Mouse (Mus musculus) kidney, embryonic 15.5 days (tissue): Measurements from ENCODE around the gene Erp29. TPM values are rescaled to one million over a fixed set of nuclear protein-coding genes. Genes with fewer than 3 reads are reported as not detected.
A peak's percentile ranks its signal among the peaks of the same experiment; 100 is the strongest.
"Not testable (repeated sequence)": the region's sequence is repeated elsewhere in the genome, so short reads cannot be mapped to it uniquely, and the experiment has no call there.

ENCODE experiments used
- ATAC-seq: fragments of 200-750 bp; cut with Nextera tagmentation; replicated peaks from 2 replicates; pipeline ENCODE4 v1.8.0; 2017; ENCODE audit warnings: moderate TSS enrichment; ENCODE audit not compliant: low FRiP score
- H3K27ac ChIP-seq: fragments of 300-500 bp; sonication (generic); 2 replicates; pipeline ENCODE4 v1.5.1; 2015; ENCODE audit warnings: mild to moderate bottlenecking, inconsistent platforms
- H3K27me3 ChIP-seq: fragments of 300-500 bp; sonication (generic); 2 replicates; pipeline ENCODE4 v1.6.1; 2015; ENCODE audit warnings: inconsistent platforms
- H3K36me3 ChIP-seq: fragments of 300-500 bp; sonication (generic); 2 replicates; pipeline ENCODE4 v1.6.1; 2015; ENCODE audit warnings: inconsistent platforms
- H3K4me1 ChIP-seq: fragments of 300-500 bp; sonication (generic); 2 replicates; pipeline ENCODE4 v1.6.1; 2015; ENCODE audit warnings: inconsistent platforms
- H3K4me2 ChIP-seq: fragments of 300-500 bp; sonication (generic); 2 replicates; pipeline ENCODE4 v1.6.1; 2015; ENCODE audit warnings: moderate library complexity, mild to moderate bottlenecking, inconsistent platforms
- H3K4me3 ChIP-seq: fragments of 300-500 bp; sonication (generic); replicated peaks from 2 replicates; pipeline ENCODE4 v1.5.1; 2015; ENCODE audit warnings: mild to moderate bottlenecking, inconsistent platforms
- H3K9ac ChIP-seq: fragments of 300-500 bp; sonication (generic); 2 replicates; pipeline ENCODE4 v1.6.1; 2015; ENCODE audit warnings: mild to moderate bottlenecking, inconsistent platforms
- H3K9me3 ChIP-seq: fragments of 300-500 bp; sonication (generic); replicated peaks from 2 replicates; pipeline ENCODE4 v1.6.1; 2016; ENCODE audit warnings: inconsistent platforms
- WGBS: fragments of 180-500 bp; shearing (Covaris S2); methylation state at CpG from one replicate; pipeline ENCODE4 v1.1.7; 2015; ENCODE audit warnings: mixed read lengths; 5-methylcytosine and 5-hydroxymethylcytosine counted together
- polyA plus RNA-seq: library from polyadenylated mRNA; unstranded; fragments of >200 nt; fragmentation: Nextera tagmentation; extraction: Ambion mirVana; gene quantifications from 2 replicates; pipeline ENCODE4 v1.2.1, GENCODE M21; 2015

The Erp29 gene
- polyA plus RNA-seq, result 165 and 174 TPM in 2 replicates

GRCm38 (mm10) chr5:121452026-121452869, at the start of gene Erp29:
Erp29 (minus strand) TSS chr5:121452506.
- ATAC-seq, result peak; percentile 93
- Histone ChIP-seq H3K27ac (peak within 1 kb of the TSS; percentile 95), H3K27me3 (no peaks in the 10 kb centered on the region), H3K4me2 (peak within 1 kb of the TSS; percentile 74), H3K9me3 (no peaks in the 10 kb centered on the region), H3K4me3 (peak within 1 kb of the TSS; percentile 97), H3K9ac (peak within 1 kb of the TSS; percentile 91), H3K36me3 (peaks cover 28% of the 10 kb centered on the region), H3K4me1 (peaks cover 40% of the 10 kb centered on the region)
- WGBS, result under 1% methylated on average over 92 of the region's 97 CpGs

- H3K4me1 ChIP-seq, H3K36me3 ChIP-seq, H3K9ac ChIP-seq, H3K27ac ChIP-seq, H3K9me3 ChIP-seq, H3K4me3 ChIP-seq, H3K27me3 ChIP-seq, ATAC-seq, H3K4me2 ChIP-seq: not testable (repeated sequence)
- 82% methylated on average over 11 of the region's 17 CpGs for WGBS
These were observed 49.2 kb upstream of the Erp29 start for GRCm38 (mm10) chr5:121501424-121501996.

GRCm38 (mm10) chr5:121500719-121501118, 48.4 kb upstream of the Erp29 start:
- WGBS, result 57% methylated on average over 7 of the region's 7 CpGs
- no peak overlapping the region for H3K4me3 ChIP-seq
- no peak for ATAC-seq

GRCm38 (mm10) chr5:121493305-121493704, 41.0 kb upstream of the Erp29 start:
- Histone ChIP-seq H3K27ac (no peak overlapping the region), H3K27me3 (no peaks in the 10 kb centered on the region), H3K36me3 (no peaks in the 10 kb centered on the region), H3K9me3 (no peaks in the 10 kb centered on the region), H3K9ac (no peak overlapping the region), H3K4me1 (no peaks in the 10 kb centered on the region), H3K4me3 (no peak overlapping the region), H3K4me2 (no peak overlapping the region)
- 73% methylated on average over 8 of the region's 8 CpGs for WGBS
- ATAC-seq, result no peak

More at GRCm38 (mm10) chr5:121500719-121501118, 48.4 kb upstream of the Erp29 start:
- no peak overlapping the region for H3K27ac ChIP-seq
- H3K27me3 ChIP-seq, result no peaks in the 10 kb centered on the region
- no peak overlapping the region for H3K4me2 ChIP-seq
- H3K9ac ChIP-seq, result no peak overlapping the region
- no peaks in the 10 kb centered on the region for H3K36me3 ChIP-seq
- H3K9me3 ChIP-seq, result no peaks in the 10 kb centered on the region
- H3K4me1 ChIP-seq, result no peaks in the 10 kb centered on the region

- Histone ChIP-seq H3K9ac (no peak overlapping the region), H3K4me2 (no peak overlapping the region), H3K36me3 (no peaks in the 10 kb centered on the region), H3K27me3 (no peaks in the 10 kb centered on the region), H3K27ac (no peak overlapping the region), H3K4me3 (no peak overlapping the region), H3K4me1 (no peaks in the 10 kb centered on the region), H3K9me3 (no peaks in the 10 kb centered on the region)
- WGBS, result 81% methylated on average over 5 of the region's 5 CpGs
- ATAC-seq, result no peak
These were observed 32.5 kb upstream of the Erp29 start for GRCm38 (mm10) chr5:121484801-121485200.

- H3K27me3 ChIP-seq, result no peaks in the 10 kb centered on the region
- no peaks in the 10 kb centered on the region for H3K36me3 ChIP-seq
- ATAC-seq, result no peak
- 37% methylated on average over 3 of the region's 3 CpGs for WGBS
- H3K4me3 ChIP-seq, result no peak overlapping the region
- H3K9ac ChIP-seq, result no peak overlapping the region
- H3K9me3 ChIP-seq, result no peaks in the 10 kb centered on the region
- H3K4me1 ChIP-seq, result no peaks in the 10 kb centered on the region
- no peak overlapping the region for H3K27ac ChIP-seq
- H3K4me2 ChIP-seq, result no peak overlapping the region
These were observed 25.4 kb upstream of the Erp29 start for GRCm38 (mm10) chr5:121477680-121478079.

- Histone ChIP-seq H3K27me3 (no peaks in the 10 kb centered on the region), H3K27ac (no peak overlapping the region), H3K4me1 (no peaks in the 10 kb centered on the region), H3K4me2 (no peak overlapping the region), H3K9me3 (no peaks in the 10 kb centered on the region), H3K4me3 (no peak overlapping the region), H3K36me3 (no peaks in the 10 kb centered on the region), H3K9ac (no peak overlapping the region)
- WGBS, result 80% methylated on average over 1 of the region's 1 CpGs
- no peak for ATAC-seq
These were observed 23.7 kb upstream of the Erp29 start for GRCm38 (mm10) chr5:121476040-121476439.

GRCm38 (mm10) chr5:121474610-121475009, 22.3 kb upstream of the Erp29 start:
- no peak for ATAC-seq
- 66% methylated on average over 7 of the region's 7 CpGs for WGBS
- Histone ChIP-seq H3K4me1 (no peaks in the 10 kb centered on the region), H3K9ac (no peak overlapping the region), H3K4me3 (no peak overlapping the region), H3K4me2 (no peak overlapping the region), H3K9me3 (no peaks in the 10 kb centered on the region), H3K27me3 (no peaks in the 10 kb centered on the region), H3K27ac (peak overlapping the region; percentile 16), H3K36me3 (no peaks in the 10 kb centered on the region)

- H3K27ac ChIP-seq, result no peak overlapping the region
- ATAC-seq, result no peak
- no peak overlapping the region for H3K9ac ChIP-seq
- no peak overlapping the region for H3K4me3 ChIP-seq
- WGBS, result 87% methylated on average over 2 of the region's 2 CpGs
- H3K27me3 ChIP-seq, result no peaks in the 10 kb centered on the region
- no peaks in the 10 kb centered on the region for H3K4me1 ChIP-seq
- no peak overlapping the region for H3K4me2 ChIP-seq
- H3K36me3 ChIP-seq, result no peaks in the 10 kb centered on the region
- H3K9me3 ChIP-seq, result no peaks in the 10 kb centered on the region
These were observed 20.1 kb upstream of the Erp29 start for GRCm38 (mm10) chr5:121472411-121472810.

GRCm38 (mm10) chr5:121469566-121469965, 17.3 kb upstream of the Erp29 start:
- H3K36me3 ChIP-seq, result no peaks in the 10 kb centered on the region
- H3K27ac ChIP-seq, result no peak overlapping the region
- no peak overlapping the region for H3K9ac ChIP-seq
- no peaks in the 10 kb centered on the region for H3K4me1 ChIP-seq
- ATAC-seq, result no peak
- 18% methylated on average over 3 of the region's 3 CpGs for WGBS
- no peak overlapping the region for H3K4me3 ChIP-seq
- no peak overlapping the region for H3K4me2 ChIP-seq
- H3K9me3 ChIP-seq, result no peaks in the 10 kb centered on the region
- no peaks in the 10 kb centered on the region for H3K27me3 ChIP-seq

GRCm38 (mm10) chr5:121463601-121464250, 11.4 kb upstream of the Erp29 start:
- Histone ChIP-seq H3K9ac (no peak overlapping the region), H3K4me2 (0 out of 2 replicates have a peak overlapping the region, but pooled peaks have one; percentile 4), H3K36me3 (no peaks in the 10 kb centered on the region), H3K27ac (peak overlapping the region; percentile 68), H3K27me3 (no peaks in the 10 kb centered on the region), H3K4me1 (peaks cover 6% of the 10 kb centered on the region; the same call in 1 of the 2 replicates), H3K9me3 (no peaks in the 10 kb centered on the region), H3K4me3 (no peak overlapping the region)
- no peak for ATAC-seq
- 56% methylated on average over 5 of the region's 5 CpGs for whole genome bisulfite sequencing

GRCm38 (mm10) chr5:121462967-121463366, 10.7 kb upstream of the Erp29 start:
- Histone ChIP-seq H3K4me3 (no peak overlapping the region), H3K4me1 (peaks cover 6% of the 10 kb centered on the region; the same call in 1 of the 2 replicates), H3K9me3 (no peaks in the 10 kb centered on the region), H3K4me2 (0 out of 2 replicates have a peak overlapping the region, but pooled peaks have one; percentile 4), H3K36me3 (no peaks in the 10 kb centered on the region), H3K9ac (no peak overlapping the region), H3K27me3 (no peaks in the 10 kb centered on the region), H3K27ac (peak overlapping the region; percentile 68)
- ATAC-seq, result 0 out of 2 replicates have a peak, but pooled peaks have one; percentile 64
- 47% methylated on average over 5 of the region's 5 CpGs for WGBS
